Mouse (Mus musculus) frontal cortex, postnatal 10 days (tissue): Measurements from ENCODE around the gene Acat3.
"Not testable (repeated sequence)": the region's sequence is repeated elsewhere in the genome, so short reads cannot be mapped to it uniquely, and the experiment has no call there.

ENCODE experiments used
- DNase-seq, 2 experiments: peaks; one replicate each; pipeline ENCODE4 v3.0.0; 2022; ENCODE audit warnings: low spot score in 2 of 2, mixed read lengths in 1 of 2

Gene Acat3

GRCm38 (mm10) chr17:12916588-12917380 is 23.6 kb downstream of the Acat3 start:
- peak in 1 of 2 experiments; percentile 52 for DNase-seq

GRCm38 (mm10) chr17:12915881-12916583 is 24.4 kb downstream of the Acat3 start, which contains the start of gene Mrpl18:
Mrpl18 (minus strand) TSS chr17:12916345.
- DNase-seq, result peak; percentile 99

- DNase-seq, result no peak
Measured at GRCm38 (mm10) chr17:12915488-12915880, 24.9 kb downstream of the Acat3 start, which contains the start of gene Tcp1. Tcp1 (plus strand) TSS chr17:12915701.

GRCm38 (mm10) chr17:12910391-12910790 is 30.0 kb downstream of the Acat3 start:
- DNase-seq, result no peak

- no peak for DNase-seq
Measured at GRCm38 (mm10) chr17:12909361-12910280, 30.8 kb downstream of the Acat3 start, which contains the start of gene Pnldc1. Pnldc1 (minus strand) TSS chr17:12910230.

- DNase-seq, result no peak
Measured at GRCm38 (mm10) chr17:12906436-12906835, 34.0 kb downstream of the Acat3 start.

GRCm38 (mm10) chr17:12905810-12906209 is 34.6 kb downstream of the Acat3 start:
- DNase-seq, result no peak

- DNase-seq, result no peak
Measured at GRCm38 (mm10) chr17:12904349-12904748, 36.1 kb downstream of the Acat3 start.

- no peak for DNase-seq
Measured at GRCm38 (mm10) chr17:12903372-12904333, 36.7 kb downstream of the Acat3 start.

- DNase-seq, result no peak
Measured at GRCm38 (mm10) chr17:12902291-12902690, 38.1 kb downstream of the Acat3 start.

GRCm38 (mm10) chr17:12898607-12899006 is 41.8 kb downstream of the Acat3 start:
- DNase-seq, result not testable (repeated sequence)

GRCm38 (mm10) chr17:12897674-12898073 is 42.7 kb downstream of the Acat3 start:
- no peak for DNase-seq

GRCm38 (mm10) chr17:12892033-12892432 is 48.4 kb downstream of the Acat3 start:
- DNase-seq, result no peak

GRCm38 (mm10) chr17:12891054-12891453 is 49.3 kb downstream of the Acat3 start:
- DNase-seq, result no peak

- no peak for DNase-seq
Measured at GRCm38 (mm10) chr17:12887021-12887775, 53.2 kb downstream of the Acat3 start.

GRCm38 (mm10) chr17:12886620-12887019 is 53.8 kb downstream of the Acat3 start:
- DNase-seq, result no peak

GRCm38 (mm10) chr17:12881216-12881615 is 59.2 kb downstream of the Acat3 start:
- DNase-seq, result no peak

GRCm38 (mm10) chr17:12880178-12880577 is 60.2 kb downstream of the Acat3 start:
- DNase-seq, result peak; percentile 59 to 81

GRCm38 (mm10) chr17:12875734-12876133 is 64.7 kb downstream of the Acat3 start, which contains the start of gene Mrgprh:
Mrgprh (plus strand) TSS chr17:12876034.
- DNase-seq, result no peak
